Mouse (Mus musculus) mature B cell (primary cell): ENCODE results near the gene Hdhd5.

Experiments
- in situ Hi-C: fragments of 300-500 bp; cut with MboI; formaldehyde crosslinking; loops from 2 replicates; pipeline ENCODE4 v1.14.3; 2019

The Hdhd5 gene

DNA sequence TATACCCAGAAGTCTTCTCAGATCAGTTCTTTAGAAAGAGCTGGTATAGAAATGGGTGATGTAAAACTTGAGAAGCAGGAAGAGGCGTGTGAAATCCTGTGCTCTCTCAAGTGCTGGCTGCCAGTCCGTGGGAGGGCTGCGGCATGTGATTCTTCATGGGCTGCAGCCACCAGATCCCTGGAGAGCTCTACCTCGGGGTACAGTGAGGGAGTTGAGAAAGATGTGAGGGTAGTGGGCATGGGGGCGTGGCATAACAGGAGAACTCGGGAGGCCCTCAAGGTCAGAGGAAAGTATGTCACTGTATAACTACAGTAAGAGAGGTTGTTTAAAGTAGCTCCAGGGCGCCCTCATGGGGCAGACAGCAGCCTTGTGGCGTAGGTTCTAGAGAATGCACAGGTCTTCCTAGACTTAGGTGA is 47.9 kb downstream of the Hdhd5 start:
- in situ Hi-C loops: no loop called here

DNA sequence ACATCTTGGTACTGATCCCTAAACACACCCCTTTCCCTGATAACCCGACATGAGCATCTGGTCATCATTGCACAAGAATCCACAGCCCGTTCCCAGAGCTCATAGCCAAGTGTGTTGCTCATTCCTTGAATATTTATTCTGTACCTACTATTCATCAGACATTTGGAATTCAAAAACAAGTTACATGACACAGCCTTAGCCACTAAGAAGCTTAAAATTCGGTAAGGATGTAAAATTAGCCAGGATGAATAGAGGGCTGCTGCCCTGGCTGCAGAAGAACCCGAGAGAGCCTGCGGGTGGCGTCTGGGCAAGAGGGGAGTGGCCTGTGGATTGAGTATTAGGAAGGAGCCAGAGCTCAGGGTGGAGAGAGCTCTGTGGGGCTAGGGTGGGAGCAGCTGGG is 48.4 kb downstream of the Hdhd5 start:
- in situ Hi-C loops: no loop called here

DNA sequence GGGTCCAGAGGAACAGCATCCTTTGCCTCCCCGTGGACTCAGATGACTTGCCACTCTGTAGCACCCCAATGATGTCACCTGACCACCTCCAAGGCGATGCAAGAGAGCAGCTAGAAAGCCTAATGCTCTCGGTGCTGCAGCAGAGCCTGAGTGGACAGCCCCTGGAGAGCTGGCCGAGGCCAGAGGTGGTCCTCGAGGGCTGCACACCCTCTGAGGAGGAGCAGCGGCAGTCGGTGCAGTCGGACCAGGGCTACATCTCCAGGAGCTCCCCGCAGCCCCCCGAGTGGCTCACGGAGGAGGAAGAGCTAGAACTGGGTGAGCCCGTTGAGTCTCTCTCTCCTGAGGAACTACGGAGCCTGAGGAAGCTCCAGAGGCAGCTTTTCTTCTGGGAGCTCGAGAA is 49.1 kb downstream of the Hdhd5 start:
- in situ Hi-C loops: no loop called here

DNA sequence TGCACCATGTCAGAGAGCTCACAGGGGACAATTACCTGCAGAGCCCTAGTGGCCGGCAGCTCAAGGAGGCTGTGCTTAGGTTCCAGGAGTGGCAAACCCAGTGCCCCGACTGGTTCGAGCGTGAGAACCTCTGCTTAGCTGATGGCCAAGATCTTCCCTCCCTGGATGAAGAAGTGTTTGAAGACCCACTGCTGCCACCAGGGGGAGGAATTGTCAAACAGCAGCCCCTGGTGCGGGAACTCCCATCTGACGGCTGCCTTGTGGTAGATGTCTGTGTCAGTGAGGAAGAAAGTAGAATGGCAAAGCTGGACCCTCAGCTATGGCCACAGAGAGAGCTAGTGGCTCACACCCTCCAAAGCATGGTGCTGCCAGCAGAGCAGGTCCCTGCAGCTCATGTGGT is 49.6 kb downstream of the Hdhd5 start:
- in situ Hi-C loops: no loop called here

DNA sequence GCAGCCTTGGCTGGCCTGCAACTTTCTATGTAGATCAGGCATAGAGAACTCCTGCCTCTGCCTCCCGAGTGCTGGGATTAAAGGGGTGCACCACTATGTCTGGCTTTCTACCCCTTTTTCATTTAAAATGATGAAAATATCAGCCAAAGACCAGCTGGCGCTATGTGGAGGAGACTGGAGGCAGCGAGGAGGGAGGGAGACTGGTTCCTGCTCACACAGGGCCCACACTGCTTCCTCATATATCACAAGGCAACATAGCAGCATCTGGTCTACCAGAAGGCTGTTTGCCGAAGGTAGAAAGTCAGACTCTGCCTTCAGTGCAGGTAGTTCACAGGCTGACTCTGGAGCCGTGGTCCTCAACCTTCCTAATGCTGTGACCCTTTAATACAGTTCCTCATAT is 50.8 kb downstream of the Hdhd5 start:
- in situ Hi-C loops: no loop called here

DNA sequence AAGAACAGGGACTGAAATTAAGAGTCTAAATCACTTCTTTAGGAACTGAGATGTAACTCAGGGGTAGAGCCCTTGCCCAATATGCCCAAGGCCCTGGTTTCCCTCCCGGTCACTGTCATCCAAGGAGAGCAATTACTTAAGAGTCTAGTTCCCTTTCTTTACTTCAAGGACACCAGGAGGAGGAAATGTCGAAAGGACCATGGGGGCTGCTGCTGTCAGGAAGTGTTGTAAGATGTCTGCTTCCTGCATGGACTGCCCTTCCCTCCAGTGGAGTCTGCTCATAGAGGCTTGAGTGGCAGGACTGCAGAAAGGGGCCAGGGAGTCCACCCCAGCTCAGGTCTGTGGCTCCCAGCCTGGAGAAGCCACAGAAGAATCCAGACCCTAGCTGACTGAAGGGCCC is 51.8 kb downstream of the Hdhd5 start:
- in situ Hi-C loops: no loop called here

DNA sequence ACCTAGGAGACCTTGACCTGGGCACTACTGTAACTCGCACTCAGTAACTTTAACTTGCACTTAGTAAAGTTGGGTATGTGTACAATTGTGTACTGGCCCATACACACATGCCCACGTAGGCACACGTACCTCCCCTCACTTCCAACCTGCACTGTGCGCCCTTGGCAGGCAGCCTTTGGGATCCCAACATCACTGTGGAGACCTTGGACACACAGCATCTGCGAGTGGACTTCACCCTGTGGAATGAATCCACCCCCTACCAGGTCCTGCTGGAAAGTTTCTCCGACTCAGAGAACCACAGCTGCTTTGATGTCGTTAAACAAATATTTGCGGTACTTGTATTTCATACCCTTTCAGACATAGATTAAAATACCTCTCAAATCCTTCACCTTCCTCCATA is 55.8 kb downstream of the Hdhd5 start:
- in situ Hi-C loops: no loop called here

DNA sequence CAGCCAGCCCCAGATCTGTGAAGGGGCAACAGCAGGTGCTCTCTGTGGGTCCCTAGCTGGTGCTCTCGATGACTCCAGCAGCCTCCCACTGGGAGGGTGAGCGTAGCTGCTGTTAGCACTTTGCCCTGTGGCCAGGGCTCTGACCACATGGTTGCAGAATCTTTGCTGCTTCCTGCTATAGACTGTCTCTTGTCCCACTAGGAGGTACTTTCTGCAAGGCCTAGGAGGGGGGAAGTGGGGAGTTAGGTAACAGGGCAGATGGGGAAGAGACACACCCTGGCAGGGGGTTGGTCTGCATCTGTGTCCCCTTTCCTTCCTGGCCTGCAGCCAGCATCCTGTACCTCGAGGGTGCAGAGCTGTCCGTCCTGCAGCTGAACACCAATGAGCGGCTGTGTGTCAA is 57.7 kb downstream of the Hdhd5 start:
- in situ Hi-C loops: no loop called here

DNA sequence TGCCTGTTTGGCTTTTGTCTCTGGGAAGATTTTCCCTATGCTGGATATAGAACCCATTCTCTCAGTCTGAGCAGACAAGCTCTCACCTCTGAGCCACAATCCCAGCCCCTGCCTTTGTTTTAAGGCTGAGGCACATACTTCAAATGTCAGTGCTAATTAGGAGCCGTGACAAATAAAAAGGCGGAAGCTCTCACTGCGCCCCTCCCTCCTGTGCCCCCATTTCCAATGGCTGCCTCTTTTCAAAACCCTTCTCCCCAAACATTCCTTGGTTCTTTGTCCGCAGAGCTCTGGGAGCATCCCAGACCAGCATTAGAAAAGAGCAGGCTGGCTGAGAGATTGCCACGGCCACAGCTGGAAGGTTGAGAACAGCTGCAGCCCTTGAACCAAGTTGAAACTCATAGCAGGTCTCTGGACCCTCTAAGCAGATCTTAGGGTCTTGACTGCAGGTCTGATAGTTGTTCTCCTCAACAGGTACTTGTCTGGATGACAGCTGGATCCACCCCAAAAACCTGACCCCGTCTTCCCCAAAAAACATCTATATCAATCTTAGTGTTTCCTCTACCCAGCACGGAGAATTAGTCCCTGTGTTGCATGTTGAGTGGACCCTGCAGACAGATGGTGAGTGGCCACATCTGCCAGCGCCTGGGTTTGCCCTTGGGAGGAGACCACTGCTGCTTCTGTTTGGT is 58.5 kb downstream of the Hdhd5 start:
- in situ Hi-C loops: no loop called here

DNA sequence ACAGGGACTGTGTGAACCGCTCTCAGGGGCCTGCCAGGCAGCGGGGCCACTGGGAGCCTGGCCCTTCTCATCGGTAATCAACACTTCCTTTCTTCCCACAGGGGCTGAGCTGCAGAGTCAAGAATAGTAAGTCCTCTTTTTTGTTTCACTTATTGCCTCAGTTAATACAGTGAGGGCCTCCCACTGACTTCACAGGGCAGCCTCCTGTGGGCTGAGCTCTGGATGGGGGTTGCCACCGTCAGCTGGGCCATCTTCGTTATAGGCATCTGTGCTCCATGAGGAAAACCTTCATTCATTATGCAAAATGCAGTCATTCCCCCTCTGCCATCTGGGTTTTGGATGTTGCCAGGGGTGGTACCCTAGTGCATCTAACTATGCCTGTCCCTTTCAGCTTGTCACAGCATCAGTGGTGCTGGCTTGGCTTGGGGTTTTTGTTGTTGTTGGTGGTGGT is 59.1 kb downstream of the Hdhd5 start:
- in situ Hi-C loops: no loop called here

DNA sequence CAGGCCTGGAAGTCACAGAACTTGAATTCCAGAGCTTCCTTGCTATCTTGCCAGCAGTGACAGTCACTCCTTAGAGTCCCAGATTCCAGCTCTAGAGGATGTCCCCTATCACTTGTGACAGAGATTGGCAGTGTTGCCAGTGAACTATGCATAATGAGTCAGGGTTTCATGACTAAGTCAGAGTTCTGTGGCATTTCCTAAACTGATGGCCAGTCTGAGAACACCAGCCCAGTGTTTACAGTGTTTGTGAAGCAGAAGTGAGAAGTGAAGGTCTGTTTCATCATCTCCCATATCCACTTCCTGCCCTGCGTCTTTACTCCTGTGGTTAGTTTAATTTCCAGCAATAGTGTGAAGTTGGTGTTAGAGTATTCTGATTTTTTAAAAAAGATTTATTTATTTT is 60.5 kb downstream of the Hdhd5 start:
- in situ Hi-C loops: no loop called here

DNA sequence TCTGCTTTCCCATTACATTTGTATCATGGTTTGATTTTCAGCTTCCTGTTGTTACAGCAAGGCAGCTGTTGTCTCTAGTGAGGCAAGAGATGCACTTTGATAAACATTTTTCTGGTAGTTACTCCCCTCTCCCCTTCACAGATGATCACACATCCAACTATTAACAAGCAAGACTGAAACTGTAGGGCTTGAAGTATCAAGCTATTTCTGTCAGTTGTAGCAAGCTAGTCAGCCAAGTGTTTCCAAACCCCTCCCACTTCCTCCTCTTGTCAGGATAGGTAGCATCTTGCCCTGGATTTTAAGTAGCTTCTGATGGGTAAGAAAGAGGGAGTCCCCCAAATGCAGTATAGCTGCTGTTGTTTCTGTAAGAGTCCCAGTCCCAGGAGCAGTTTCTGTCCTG is 61.3 kb downstream of the Hdhd5 start:
- in situ Hi-C loops: no loop called here

DNA sequence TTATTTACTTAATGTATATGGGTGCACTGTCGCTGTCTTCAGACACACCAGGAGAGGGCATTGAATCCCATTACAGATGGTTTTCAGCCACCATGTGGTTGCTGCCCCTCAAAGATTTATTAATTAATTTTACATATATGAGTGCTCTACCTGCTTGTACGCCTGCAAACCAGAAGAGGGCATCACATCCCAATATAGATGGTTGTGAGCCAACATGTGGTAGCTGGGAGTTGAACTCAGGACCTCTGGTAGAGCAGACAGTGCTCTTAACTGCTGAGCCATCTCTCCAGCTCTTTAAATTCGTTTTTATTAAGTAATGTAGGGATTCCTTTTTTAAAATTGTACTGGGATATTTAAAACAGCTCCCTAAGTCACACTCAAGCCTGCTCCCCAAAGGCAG is 61.9 kb downstream of the Hdhd5 start:
- in situ Hi-C loops: no loop called here

DNA sequence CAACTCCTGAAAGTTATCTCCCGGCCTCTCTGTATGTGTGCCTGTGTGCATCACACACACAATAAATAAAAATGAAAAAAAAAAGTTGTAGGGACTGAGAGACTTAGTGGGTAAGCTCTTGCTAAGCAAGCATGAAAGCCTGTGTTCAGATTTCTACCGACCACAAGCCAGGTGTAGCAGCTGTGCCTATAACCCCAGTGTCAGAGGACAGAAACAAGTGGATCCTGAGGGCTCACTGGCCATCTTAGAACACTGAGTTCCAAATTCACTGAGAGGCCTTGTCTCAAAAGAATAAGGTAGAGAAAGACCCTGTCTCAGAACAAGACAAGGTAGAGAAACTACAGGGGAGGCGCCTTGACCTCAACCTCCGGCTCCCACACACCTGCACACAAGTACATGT is 62.9 kb downstream of the Hdhd5 start:
- in situ Hi-C loops: no loop called here

DNA sequence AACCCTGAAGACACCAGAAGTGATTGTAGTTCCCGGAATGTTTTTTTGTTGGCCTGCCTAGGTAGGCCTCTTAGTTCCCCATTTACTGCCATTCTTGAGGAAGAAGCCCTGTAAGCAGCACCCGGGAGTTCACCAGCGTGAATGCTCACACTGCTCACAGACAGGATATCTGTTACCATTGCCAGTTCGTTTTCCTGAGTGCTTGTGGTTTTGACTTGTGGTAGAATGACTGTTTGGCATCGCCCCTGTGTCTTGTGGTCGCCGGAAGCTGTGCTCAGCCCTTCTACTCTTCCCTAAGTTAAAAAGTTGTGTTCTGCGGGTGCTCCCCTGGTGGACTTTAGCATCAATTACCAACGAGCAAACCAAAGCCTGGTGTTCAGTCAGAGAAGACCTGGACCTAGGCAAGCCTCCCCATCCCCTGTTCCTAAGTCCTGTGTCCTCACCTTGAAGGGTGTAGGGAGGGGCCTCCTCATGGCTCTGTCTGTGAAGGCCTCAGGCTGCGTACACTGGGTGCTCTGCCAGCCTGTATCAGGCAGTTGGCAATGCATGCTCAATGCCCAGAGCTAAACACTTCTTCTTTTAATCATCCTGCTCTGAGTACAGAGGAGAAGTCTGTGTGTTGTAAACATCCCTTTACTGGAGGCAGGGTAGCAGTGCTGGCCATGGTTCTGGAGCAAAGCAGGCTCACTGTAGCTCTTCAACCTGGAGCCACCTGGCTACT is 64.3 kb downstream of the Hdhd5 start:
- in situ Hi-C loops: no loop called here

DNA sequence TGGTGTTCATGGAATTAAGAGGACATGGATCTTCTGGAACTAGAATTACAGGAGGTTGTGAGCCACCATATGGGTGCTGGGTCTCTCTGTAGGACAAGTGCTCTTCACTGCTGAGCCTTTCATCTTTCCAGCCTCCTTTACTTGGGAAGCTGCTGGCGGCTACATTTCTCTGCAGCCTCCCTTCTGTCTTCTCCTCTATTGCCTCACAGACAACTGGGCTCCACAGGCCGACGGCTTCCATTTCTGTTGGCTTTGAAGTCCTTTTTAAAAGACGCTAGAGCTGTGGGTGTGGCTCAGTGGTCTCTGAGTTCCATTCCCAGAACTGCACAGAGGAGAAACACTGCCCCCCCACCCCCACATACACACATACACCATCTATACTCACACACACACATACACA is 65.7 kb downstream of the Hdhd5 start:
- in situ Hi-C loops: no loop called here

DNA sequence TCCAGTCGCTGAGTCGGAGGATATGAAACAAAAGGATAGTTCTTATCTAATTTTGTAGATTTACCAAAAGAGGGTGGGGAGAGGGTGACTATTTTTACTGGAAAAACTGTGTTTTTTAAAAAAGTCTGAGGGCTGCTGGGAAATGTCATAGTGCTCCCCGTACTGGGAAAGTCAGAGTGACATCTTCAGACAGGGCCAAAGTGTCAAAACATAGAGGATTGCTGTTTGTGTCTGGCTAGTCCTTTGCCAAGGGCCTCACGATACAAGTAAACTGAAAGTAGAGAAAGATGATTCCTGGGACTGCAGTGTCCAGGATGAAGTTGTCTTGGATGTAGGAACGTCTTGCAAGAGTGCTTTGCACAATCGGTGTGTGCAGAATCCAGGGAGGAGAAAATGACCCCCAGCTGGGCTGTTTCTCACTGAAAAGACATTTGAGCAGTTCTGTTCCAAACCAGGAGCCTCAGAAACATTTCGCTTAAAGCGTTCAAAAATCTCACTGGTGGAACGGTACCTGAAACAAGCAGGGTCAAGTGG is 66.6 kb downstream of the Hdhd5 start:
- in situ Hi-C loops: no loop called here

DNA sequence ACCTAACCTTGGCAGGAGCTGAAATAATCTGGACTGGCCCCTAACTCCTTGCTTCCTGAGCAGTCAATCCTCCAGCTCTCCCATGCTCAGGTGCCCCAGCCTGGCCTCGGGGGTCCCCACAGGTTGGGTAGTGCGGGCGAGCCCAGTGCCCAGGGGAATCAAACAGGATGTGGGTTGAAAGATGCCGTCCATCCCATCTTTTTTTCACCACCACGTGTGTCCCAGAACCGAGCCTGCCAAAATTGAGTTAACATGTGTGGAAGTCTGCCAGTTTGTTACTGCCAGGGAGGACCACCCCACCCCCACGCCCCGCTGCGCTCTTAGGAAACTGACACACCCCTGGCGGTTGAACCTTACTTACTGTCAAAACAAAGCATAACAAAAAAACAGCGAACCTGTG is 67.2 kb downstream of the Hdhd5 start:
- in situ Hi-C loops: no loop called here

DNA sequence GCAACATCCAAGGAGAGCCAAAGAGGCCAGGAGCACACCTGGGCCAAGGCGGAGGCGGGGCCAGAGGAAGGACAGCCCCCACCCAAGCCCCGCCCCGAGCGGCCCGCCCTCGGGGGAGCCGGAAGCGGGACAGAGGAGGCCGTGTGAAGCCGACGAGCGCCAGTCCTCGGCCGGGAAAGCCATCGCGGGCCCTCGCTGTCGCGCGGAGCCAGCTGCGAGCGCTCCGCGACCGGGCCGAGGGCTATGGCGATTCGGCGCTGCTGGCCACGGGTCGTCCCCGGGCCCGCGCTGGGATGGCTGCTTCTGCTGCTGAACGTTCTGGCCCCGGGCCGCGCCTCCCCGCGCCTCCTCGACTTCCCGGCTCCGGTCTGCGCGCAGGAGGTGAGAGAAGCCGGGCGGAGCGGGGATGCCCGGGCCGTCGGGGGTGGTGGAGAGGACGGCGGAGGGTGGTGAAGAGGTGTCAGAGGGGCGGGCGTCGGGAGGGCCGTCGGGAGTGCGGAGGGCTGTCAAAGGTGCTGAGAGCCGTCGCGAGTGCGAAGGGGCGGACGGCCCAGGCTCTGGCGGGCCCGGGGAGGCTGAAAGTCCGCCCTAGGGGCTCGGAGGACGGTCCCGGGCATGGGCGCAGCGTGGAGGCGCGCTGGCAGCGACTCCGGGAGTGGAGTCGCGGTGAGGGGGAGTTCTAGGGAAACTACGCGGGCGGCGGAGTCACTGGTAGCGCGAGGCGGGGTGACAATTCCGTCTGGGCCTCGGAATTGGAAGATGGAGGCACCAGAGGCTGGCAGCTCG is 67.8 kb downstream of the Hdhd5 start, which contains the start of gene Il17ra:
Gene Il17ra (plus strand): TSS at position 162 of the 786 bp plus-strand sequence.
- in situ Hi-C loops: no loop called here

DNA sequence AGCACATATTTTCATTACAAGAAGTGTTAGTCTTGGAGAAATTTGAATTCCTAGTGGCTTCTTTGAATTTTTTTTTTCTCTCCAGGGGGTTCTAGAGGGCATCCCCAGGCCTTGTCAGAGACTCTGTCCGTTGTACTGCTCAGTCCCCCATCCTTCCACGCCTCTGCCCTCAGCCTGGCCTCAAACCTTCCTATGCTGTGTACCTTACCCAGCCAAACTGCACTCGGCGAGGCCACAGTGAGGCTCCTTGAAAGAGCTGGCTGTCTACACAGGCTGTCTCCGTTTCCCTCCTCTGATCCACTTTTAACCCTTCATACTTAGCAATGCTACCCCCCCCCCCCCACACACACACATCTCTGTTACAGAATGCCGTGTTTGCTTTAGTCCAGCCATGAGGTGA is 68.9 kb downstream of the Hdhd5 start:
- in situ Hi-C loops: no loop called here

DNA sequence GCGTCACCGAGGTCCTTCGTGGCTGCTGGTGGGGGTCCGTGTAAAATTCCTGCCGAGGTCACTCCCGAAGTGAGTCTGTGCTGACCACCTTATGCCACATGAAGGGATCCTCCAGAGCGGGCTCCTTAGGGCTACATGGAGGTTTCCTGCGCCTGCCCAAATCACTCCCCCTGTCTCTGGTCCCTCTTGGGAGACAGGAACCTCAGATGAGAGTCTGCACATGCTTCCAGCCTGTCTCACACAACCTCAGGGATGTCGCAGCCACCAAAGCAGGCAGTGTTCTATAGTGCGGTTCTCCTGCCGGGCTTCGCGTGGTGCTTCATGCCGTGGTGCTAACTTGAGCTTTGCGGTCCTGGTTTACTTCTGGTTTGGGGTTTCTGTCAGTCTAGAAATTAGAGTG is 69.9 kb downstream of the Hdhd5 start:
- in situ Hi-C loops: no loop called here
